Comparison of ENCODE assay signal across 9 mouse cellular contexts in the genomic region with DNA sequence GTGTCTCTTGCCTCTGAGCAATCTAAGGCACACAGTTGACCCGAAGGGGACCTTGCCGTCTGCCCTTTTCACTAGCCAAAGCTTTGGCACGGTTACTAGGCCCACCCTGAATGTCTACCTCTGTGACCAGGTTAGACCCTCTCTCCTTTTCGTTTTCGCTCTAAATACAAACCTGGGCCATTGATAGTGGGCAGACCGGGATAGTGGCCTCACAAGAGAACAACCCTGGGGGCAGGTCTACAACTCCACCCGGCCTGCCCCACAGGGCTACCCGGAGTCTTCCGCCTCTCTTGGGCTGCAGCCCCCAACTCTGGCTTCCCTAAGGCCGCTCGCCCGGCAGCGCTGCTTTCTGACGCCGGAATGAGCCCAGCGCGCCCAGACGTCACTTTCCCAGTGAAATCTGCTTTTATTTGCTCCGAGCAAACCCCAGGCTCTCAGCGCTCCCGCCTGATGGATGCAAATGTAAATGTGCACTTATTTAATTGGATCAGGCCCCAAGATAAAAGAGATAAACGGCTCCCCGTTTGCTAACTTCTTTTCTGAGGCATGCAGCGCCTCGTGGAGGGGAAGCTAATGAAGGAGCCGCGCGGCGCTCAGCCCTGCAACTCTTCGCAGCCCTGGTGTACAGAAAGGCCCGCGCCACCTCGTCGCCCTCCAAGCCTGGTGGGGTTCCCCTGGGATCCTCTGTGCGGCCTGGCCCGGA. TPM values are rescaled to one million over a fixed set of nuclear protein-coding genes. Genes with fewer than 3 reads are reported as not detected.
DNase-seq lines count a peak whose midpoint lies in the region; ATAC-seq lines count a peak whose summit lies in the region.
"Had no signal": no experiment of that assay in that cellular context is flagged by ENCODE, and none has a peak within 500 bp of the region (broad histone marks: within the 10 kb centered on the region; RNA-seq: fewer than 3 reads in every experiment).

No protein-coding gene starts in this region.

- H3K4me3 ChIP-seq in embryonic facial prominence, embryonic 12.5 days, result peak overlapping the region; percentile 22
- peak overlapping the region; percentile 29 for H3K4me3 ChIP-seq in hindbrain, embryonic 15.5 days
- H3K4me3 ChIP-seq in neural tube, embryonic 12.5 days, result 0 out of 2 replicates have a peak overlapping the region, but pooled peaks have one; percentile 13

- peak overlapping the region; percentile 55 for H3K4me2 ChIP-seq in embryonic facial prominence, embryonic 12.5 days (replicated peaks)
- H3K4me2 ChIP-seq in hindbrain, embryonic 15.5 days, result peak overlapping the region; percentile 50
- H3K4me2 ChIP-seq in neural tube, embryonic 12.5 days (replicated peaks), result peak overlapping the region; percentile 62

- H3K27me3 ChIP-seq in embryonic facial prominence, embryonic 12.5 days, result peaks cover 53% of the 10 kb centered on the region
- H3K27me3 ChIP-seq in hindbrain, embryonic 15.5 days, result peaks cover 33% of the 10 kb centered on the region
- peaks cover 48% of the 10 kb centered on the region for H3K27me3 ChIP-seq in neural tube, embryonic 12.5 days (replicated peaks)

- H3K4me1 ChIP-seq in embryonic facial prominence, embryonic 12.5 days, result peaks cover 35% of the 10 kb centered on the region
- peaks cover 37% of the 10 kb centered on the region for H3K4me1 ChIP-seq in hindbrain, embryonic 15.5 days (replicated peaks)
- H3K4me1 ChIP-seq in neural tube, embryonic 12.5 days, result peaks cover 52% of the 10 kb centered on the region

- no peak overlapping the region for H3K27ac ChIP-seq in embryonic facial prominence, embryonic 12.5 days
- peak overlapping the region; percentile 31; the same call in 1 of the 2 replicates for H3K27ac ChIP-seq in hindbrain, embryonic 15.5 days (replicated peaks)
- H3K27ac ChIP-seq in neural tube, embryonic 12.5 days, result no peak overlapping the region

- peak; percentile 11 to 19 for DNase-seq in layer of hippocampus, postnatal 36 days
- no peak for DNase-seq in layer of hippocampus, adult 9-11 months
- no peak for DNase-seq in adrenal gland, adult 2 months
- no peak for DNase-seq in thymus, postnatal 10 days (ENCODE audit: low spot score in 2 of 2)
- DNase-seq in left cerebral cortex, adult 8-10 months (ENCODE audit: low spot score in 2 of 2), result no peak

- no peaks in the 10 kb centered on the region for H3K9me3 ChIP-seq in embryonic facial prominence, embryonic 12.5 days
- no peaks in the 10 kb centered on the region for H3K9me3 ChIP-seq in hindbrain, embryonic 15.5 days
- H3K9me3 ChIP-seq in neural tube, embryonic 12.5 days, result no peaks in the 10 kb centered on the region

- ATAC-seq in embryonic facial prominence, embryonic 12.5 days (ENCODE audit: insufficient number of reproducible peaks, insufficient read depth, low FRiP score, low TSS enrichment), result no peak; the same call in 1 of the 2 replicates
- ATAC-seq in hindbrain, embryonic 15.5 days (ENCODE audit: low FRiP score, low read depth), result no peak
- no peak for ATAC-seq in neural tube, embryonic 12.5 days (ENCODE audit: low FRiP score, low read depth)

- peak overlapping the region; percentile 46 for H3K9ac ChIP-seq in embryonic facial prominence, embryonic 12.5 days
- 0 out of 2 replicates have a peak overlapping the region, but pooled peaks have one; percentile 1 for H3K9ac ChIP-seq in hindbrain, embryonic 15.5 days
- peak overlapping the region; percentile 13; the same call in 1 of the 2 replicates for H3K9ac ChIP-seq in neural tube, embryonic 12.5 days

- WGBS in embryonic facial prominence, embryonic 12.5 days, result 2% methylated on average over 36 of the region's 36 CpGs
- WGBS in hindbrain, embryonic 15.5 days, result 6% methylated on average over 36 of the region's 36 CpGs
- 2% methylated on average over 36 of the region's 36 CpGs for WGBS in neural tube, embryonic 12.5 days

- 0 out of 2 replicates have a peak, but pooled peaks cover 2% of the 10 kb centered on the region for H3K36me3 ChIP-seq in embryonic facial prominence, embryonic 12.5 days
- no peaks in the 10 kb centered on the region for H3K36me3 ChIP-seq in hindbrain, embryonic 15.5 days
- peaks cover under 1% of the 10 kb centered on the region for H3K36me3 ChIP-seq in neural tube, embryonic 12.5 days

RNA-seq across cellular contexts. Expression of a gene that starts 8.0 kb away (rescaled TPM):
- total RNA-seq in layer of hippocampus, postnatal 36 days (2021), result under 1 TPM in 1 of 2 experiments, not detected in 1; 0.12 TPM
- 27.2 and 33.6 TPM in 2 replicates for polyA plus RNA-seq in embryonic facial prominence, embryonic 12.5 days (2016; fragmentation: Nextera tagmentation; extraction: Ambion mirVana)
- 16.0 and 24.2 TPM in 2 replicates for polyA plus RNA-seq in hindbrain, embryonic 15.5 days (2015; fragmentation: Nextera tagmentation; extraction: Ambion mirVana)
- 18.7 and 21.0 TPM in 2 replicates for polyA plus RNA-seq in neural tube, embryonic 12.5 days (2016; fragmentation: Nextera tagmentation; extraction: Ambion mirVana)
- total RNA-seq in adrenal gland, adult 2 months (2021), result 1 to 10 TPM; 2.6 to 3.1 TPM
- polyA plus RNA-seq in adrenal gland, adult 2 months (2012; rRNA removed), result 7.5 and 10.8 TPM in 2 replicates
- total RNA-seq in left cerebral cortex, adult 8-10 months (2022), result under 1 TPM in 3 of 4 experiments, not detected in 1; 0.30 to 0.35 (median 0.30) TPM
- total RNA-seq: hematopoietic stem cell, adult 5-6 weeks had no signal

Comparison
In these comparisons a context has a peak if more than half of its experiments do, and no peak if none do; other contexts are left out.
1. DNase-seq: peak in layer of hippocampus, postnatal 36 days (2 of 2); none in layer of hippocampus, adult 9-11 months (single experiment), adrenal gland, adult 2 months (single experiment), thymus, postnatal 10 days (0 of 2) and left cerebral cortex, adult 8-10 months (0 of 2).
2. Peak in every context shown above with its lines, with median percentiles within 50 percentile points of each other: H3K4me2 ChIP-seq, H3K4me3 ChIP-seq and H3K9ac ChIP-seq.